Mouse (Mus musculus) sigmoid colon, adult 10 weeks (tissue): Measurements from ENCODE around the gene Ube2g2. TPM values are rescaled to one million over a fixed set of nuclear protein-coding genes. Genes with fewer than 3 reads are reported as not detected.

Source experiments
- polyA plus RNA-seq: library from polyadenylated mRNA; stranded (reverse); fragments of 350-450 nt; fragmentation: Illumina TruSeq; extraction: RNeasy Lipid Tissue Mini Kit (QIAGEN cat#74804); gene quantifications from one replicate; pipeline ENCODE4 v1.2.3, GENCODE M21; 2014; ENCODE audit warnings: low read depth, low replicate concordance

Gene Ube2g2
- 7.3 TPM for polyA plus RNA-seq

GRCm38 (mm10) chr10:77622055-77622988 is at the start of gene Ube2g2:
Gene Ube2g2, plus strand, starts transcription at chr10:77622275.

GRCm38 (mm10) chr10:77581408-77582284 is 40.4 kb upstream of the Ube2g2 start, which contains the start of gene Pttg1ip:
Gene Pttg1ip, plus strand, starts transcription at chr10:77581720.

GRCm38 (mm10) chr10:77605908-77606826 is 15.9 kb upstream of the Ube2g2 start, which contains the start of the genes Sumo3 and Gm49325:
Gene Sumo3, plus strand, starts transcription at chr10:77606097.
Gene Gm49325, plus strand, starts transcription at chr10:77606197.

GRCm38 (mm10) chr10:77685895-77686664 is 64.0 kb downstream of the Ube2g2 start, which contains the start of gene Tspear:
Gene Tspear, plus strand, starts transcription at chr10:77686569.

GRCm38 (mm10) chr10:77690356-77690807 is 68.3 kb downstream of the Ube2g2 start, which contains the start of gene Gm19402:
Gene Gm19402, minus strand, starts transcription at chr10:77690757.

Other genes with a start within 250 kb of the Ube2g2 start
- 1.8 TPM for gene Adarb1, start 204.0 kb upstream of the Ube2g2 start, polyA plus RNA-seq
- 0.69 TPM for gene Fam207a, start 106.5 kb upstream of the Ube2g2 start, polyA plus RNA-seq
- gene Itgb2, start 92.0 kb upstream of the Ube2g2 start, polyA plus RNA-seq: 3.1 TPM
- gene Pttg1ip, start 40.6 kb upstream of the Ube2g2 start, polyA plus RNA-seq: 193 TPM
- 76.1 TPM for gene Sumo3, start 16.2 kb upstream of the Ube2g2 start, polyA plus RNA-seq
- gene Gm49325, start 16.1 kb upstream of the Ube2g2 start, polyA plus RNA-seq: 1.6 TPM
- gene Tspear, start 64.3 kb downstream of the Ube2g2 start, polyA plus RNA-seq: not detected
- gene Gm19402, start 68.5 kb downstream of the Ube2g2 start, polyA plus RNA-seq: not detected
- not detected for gene Gm9508, start 75.0 kb downstream of the Ube2g2 start, polyA plus RNA-seq
- gene Gm10272, start 84.4 kb downstream of the Ube2g2 start, polyA plus RNA-seq: not detected
- not detected for gene Gm10024, start 89.2 kb downstream of the Ube2g2 start, polyA plus RNA-seq
- not detected for gene Gm10142, start 93.5 kb downstream of the Ube2g2 start, polyA plus RNA-seq
- gene Krtap12-1, start 98.3 kb downstream of the Ube2g2 start, polyA plus RNA-seq: not detected
- gene Gm10100, start 104.2 kb downstream of the Ube2g2 start, polyA plus RNA-seq: not detected
- gene Gm18596, start 120.4 kb downstream of the Ube2g2 start, polyA plus RNA-seq: not detected
- gene Gm9736, start 129.1 kb downstream of the Ube2g2 start, polyA plus RNA-seq: not detected
- gene Gm3233, start 137.4 kb downstream of the Ube2g2 start, polyA plus RNA-seq: not detected
- not detected for gene Gm3238, start 149.1 kb downstream of the Ube2g2 start, polyA plus RNA-seq
- gene Gm7138, start 154.7 kb downstream of the Ube2g2 start, polyA plus RNA-seq: not detected
- not detected for gene Gm3250, start 160.3 kb downstream of the Ube2g2 start, polyA plus RNA-seq
- gene Gm7137, start 165.9 kb downstream of the Ube2g2 start, polyA plus RNA-seq: not detected
- gene Gm9639, start 172.8 kb downstream of the Ube2g2 start, polyA plus RNA-seq: not detected
- not detected for gene Gm19668, start 176.9 kb downstream of the Ube2g2 start, polyA plus RNA-seq
- gene Gm9507, start 189.6 kb downstream of the Ube2g2 start, polyA plus RNA-seq: not detected
- not detected for gene Gm2696, start 192.4 kb downstream of the Ube2g2 start, polyA plus RNA-seq
- gene Krtap10-4, start 204.8 kb downstream of the Ube2g2 start, polyA plus RNA-seq: not detected
- not detected for gene Krtap10-10, start 213.7 kb downstream of the Ube2g2 start, polyA plus RNA-seq
- gene Gm36176, start 224.5 kb downstream of the Ube2g2 start, polyA plus RNA-seq: not detected
- not detected for gene Gm10318, start 230.6 kb downstream of the Ube2g2 start, polyA plus RNA-seq
- not detected for gene Gm3285, start 239.7 kb downstream of the Ube2g2 start, polyA plus RNA-seq